Mouse (Mus musculus) MEL-GATA-1-ER (cell line): ENCODE measurements around the gene Gm12169.
"Not testable (repeated sequence)": the region's sequence is repeated elsewhere in the genome, so short reads cannot be mapped to it uniquely, and the experiment has no call there.

ENCODE experiments used
- DNase-seq: peaks from one replicate; pipeline ENCODE4 v3.0.0-alpha.2; 2012; ENCODE audit warnings: low read depth; ENCODE audit errors: extremely low read depth

Gm12169 gene

DNA sequence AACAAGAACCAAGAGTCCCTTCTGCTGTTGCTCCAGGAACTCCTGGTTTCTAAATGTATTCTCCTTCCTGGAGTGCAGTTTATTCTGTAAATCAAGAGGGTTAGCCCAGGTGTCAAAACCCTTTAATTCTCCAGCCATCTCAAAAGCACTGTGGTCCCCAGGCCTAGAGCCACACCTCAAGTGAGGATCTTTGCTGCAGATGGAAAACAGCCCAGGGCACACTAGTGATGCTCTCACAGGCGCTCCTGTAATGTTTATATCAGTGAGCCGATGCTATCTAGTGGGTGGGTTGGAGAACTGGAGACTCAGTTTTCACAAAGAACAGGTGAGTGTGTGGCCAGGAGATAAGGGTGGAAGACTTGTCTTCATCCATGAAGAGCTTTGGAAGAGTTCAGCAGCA, at the start of gene Gm12169:
Gene Gm12169, plus strand, starts transcription at position 301 of the 400 bp plus-strand sequence.
- no peak for DNase-seq

DNA sequence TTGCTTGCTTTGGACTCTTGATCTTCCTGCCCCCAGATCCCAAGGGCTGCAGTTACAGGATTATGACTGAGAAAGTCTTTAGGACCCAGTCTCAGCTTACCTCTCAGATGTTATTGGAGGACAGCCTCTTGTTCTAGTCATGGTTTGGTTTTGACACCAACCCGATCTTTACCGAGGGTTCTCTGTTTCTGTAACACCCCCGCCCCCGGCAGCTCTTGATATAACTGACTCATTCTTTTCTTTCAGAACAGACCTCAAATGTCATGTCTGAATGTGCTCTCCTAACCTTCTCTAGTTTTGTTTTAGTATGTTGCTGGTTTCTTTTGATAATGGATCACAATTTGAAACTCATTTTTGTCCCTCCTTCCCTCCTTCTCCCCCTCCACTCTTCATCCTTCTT, 49.8 kb upstream of the Gm12169 start:
- DNase-seq = no peak

DNA sequence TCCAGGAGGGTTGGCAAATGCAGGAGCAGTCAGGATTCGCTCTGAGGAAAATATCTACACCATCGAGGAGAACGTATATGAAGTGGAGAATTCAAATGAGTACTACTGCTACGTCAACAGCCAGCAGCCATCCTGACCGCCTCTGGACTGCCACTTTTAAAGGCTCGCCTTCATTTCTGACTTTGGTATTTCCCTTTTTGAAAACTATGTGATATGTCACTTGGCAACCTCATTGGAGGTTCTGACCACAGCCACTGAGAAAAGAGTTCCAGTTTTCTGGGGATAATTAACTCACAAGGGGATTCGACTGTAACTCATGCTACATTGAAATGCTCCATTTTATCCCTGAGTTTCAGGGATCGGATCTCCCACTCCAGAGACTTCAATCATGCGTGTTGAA, 44.7 kb upstream of the Gm12169 start:
- DNase-seq = no peak

DNA sequence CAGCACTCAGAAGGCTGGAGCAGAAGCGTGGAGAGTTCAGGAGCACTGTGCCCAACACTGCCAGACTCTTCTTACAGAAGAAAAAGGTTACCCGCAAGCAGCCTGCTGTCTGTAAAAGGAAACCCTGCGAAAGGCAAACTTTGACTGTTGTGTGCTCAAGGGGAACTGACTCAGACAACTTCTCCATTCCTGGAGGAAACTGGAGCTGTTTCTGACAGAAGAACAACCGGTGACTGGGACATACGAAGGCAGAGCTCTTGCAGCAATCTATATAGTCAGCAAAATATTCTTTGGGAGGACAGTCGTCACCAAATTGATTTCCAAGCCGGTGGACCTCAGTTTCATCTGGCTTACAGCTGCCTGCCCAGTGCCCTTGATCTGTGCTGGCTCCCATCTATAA, 43.5 kb upstream of the Gm12169 start:
- no peak for DNase-seq

DNA sequence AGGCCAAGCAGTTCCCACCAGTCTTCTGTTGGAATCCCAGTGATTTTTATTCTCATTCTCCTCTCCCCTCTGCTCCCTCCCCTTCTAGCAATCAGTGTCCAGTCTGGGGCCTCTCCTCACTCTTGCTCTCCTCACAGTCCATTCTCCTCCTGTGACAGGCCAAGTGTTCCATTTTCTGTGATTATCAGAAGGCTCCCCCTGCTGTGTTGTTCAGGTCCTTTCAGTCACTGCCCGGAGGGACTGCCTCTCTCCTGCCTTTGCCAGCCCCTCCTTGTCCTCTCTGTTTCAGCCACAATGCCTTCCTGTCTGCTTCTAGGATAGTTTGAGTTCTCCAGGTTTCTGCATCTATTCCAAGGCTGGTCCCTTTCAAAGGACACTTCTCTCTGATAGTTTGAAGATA, 35.8 kb upstream of the Gm12169 start:
- DNase-seq = no peak

DNA sequence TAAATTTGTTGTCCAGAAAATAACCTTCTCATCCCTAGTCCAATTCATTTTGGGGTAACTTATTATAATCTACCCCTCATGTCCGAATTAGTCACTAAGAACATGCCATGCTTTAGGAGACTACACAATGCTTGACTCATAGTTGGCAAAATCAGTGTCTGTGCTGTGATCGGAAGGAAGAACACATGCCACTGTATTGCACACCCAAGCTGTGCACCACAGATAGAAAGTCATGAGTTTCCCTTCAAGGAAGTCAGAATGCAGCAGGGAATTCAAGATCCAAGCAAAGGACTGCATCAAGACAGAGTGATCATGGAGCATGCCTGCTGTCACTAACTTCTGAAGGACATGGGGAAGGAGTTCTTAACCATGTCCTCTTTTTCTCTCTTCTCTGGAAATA, 35.4 kb upstream of the Gm12169 start:
- DNase-seq = no peak

DNA sequence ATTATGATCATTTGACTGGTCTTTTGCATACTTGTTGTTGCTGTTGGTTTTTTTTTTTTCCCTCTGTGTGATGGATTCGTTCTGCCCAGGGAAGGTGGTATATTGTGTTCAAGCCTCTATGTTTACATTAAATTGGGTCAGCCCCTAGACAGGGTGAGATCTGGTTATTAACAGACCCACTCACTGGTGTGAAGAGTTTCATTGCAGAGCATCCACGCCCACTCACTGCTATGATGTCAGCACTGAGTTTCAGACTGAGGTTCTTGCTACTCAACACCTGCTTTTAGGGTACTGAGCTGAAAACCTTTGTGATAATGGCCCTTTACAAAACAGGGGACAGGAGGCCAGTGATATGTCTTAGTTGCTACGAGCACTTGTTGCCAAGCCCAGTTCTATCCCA, 16.9 kb upstream of the Gm12169 start:
- DNase-seq = no peak

DNA sequence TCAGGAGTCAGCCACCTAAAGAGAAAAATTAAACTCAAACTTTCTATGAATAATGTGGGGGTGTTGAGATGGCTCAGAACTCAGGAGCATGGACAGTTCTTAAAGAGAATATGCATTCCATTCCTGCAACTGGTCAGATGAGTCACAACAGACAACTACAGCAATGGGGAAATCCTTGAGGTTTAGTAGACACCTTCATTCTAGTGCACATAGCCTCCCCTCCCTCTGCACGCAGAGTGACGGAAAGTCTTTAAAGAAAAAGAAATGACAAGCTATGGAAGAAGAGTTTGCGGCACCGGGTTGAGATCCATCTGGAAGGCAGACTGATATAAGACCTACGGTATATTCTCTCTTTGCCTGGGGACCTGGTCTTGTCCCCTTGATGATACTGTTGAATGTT, 14.1 kb upstream of the Gm12169 start:
- DNase-seq = no peak

DNA sequence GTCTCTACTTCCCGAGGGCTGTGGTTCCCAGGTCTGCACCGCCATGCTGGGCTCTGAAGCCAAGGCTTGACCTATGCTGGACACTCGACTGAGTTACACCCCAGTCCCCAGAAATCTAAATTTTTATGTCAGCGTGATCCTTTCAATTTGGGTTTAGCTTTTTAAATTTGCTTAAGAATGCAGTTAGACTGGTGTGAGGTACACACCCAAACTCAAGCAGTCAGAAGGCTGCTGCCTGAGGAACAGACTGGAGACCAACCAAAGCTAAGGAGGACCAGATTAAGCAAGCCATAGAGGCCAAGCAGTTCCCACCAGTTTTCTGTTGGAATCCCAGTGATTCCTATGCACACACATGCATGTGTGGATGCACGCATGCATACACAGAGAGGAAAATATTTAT, 2.7 kb upstream of the Gm12169 start:
- not testable (repeated sequence) for DNase-seq

DNA sequence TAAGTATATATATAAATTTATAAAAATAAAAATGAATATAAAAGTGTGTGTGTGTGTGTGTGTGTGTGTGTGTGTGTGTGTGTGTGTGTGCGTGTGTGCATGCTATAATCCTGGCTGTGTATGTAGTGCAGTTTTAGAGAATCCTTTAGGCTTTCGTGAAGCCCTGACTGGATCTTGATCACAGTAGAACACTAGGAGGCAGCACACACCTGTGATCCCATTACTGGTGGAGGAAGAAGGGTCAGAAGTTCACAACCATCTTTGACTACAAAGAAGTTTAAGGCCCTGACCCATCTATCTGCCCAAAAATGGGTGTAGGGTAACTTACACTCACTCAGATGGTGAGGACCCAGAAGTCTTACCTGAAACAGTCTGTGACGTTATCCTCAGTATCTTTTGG, 1.3 kb upstream of the Gm12169 start:
- no peak for DNase-seq

DNA sequence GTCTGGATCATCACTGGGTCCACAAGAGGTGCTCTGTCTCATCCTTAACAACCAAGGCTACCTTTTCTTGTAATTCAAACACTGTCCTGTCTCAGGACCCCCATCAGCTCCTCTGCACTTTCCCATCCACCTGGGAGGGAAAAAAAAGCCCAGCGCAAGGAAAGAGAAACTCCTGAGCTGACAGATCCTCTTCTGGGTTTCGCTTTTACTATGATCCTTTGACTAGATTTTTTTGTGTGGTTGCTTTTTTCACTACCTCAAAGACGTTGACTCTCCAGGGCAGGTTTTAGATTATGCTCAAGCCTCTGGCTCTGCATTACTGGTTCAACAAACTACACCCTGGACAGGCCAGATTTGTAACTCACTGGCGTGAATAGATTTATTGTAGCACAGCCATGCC, 6.1 kb downstream of the Gm12169 start:
- DNase-seq = no peak

DNA sequence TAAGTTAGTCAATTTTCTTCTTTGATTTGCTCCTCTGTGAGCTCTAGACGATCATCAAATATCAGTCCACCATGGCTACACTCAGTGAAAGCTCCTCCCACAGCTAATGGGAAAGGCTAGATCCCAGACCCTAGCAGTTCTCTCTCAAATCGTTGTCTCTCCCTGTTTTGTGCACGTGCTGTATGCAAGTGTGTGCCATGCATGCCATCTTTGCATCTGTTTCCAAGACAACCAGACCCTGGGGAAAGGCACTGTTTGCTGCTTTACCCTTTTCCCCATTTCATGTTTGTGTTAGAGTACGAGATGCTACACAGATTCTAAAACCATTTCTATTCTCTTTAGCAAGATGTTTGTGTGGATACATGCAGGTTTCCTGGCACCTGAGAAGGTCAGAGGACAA, 13.0 kb downstream of the Gm12169 start:
- DNase-seq = no peak

DNA sequence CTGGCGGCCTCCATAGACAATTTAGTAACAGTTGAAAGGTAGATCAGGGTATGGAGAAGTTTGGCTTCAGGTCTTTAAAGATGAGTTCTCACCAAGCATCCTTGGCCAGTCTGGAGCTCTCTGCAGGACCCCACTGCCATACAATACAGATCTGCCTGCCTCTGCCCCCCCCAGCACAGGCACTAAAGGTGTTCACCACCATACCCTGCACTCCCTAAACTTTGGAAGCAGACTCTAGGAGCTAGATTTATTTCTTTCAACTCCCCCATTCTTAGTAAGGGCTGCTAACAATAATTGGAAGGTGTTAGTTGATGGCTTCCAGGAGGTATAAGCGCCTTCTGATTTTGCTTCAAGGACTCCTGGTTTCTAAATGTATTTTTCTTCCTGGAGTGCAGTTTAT, 19.5 kb downstream of the Gm12169 start:
- DNase-seq = no peak

DNA sequence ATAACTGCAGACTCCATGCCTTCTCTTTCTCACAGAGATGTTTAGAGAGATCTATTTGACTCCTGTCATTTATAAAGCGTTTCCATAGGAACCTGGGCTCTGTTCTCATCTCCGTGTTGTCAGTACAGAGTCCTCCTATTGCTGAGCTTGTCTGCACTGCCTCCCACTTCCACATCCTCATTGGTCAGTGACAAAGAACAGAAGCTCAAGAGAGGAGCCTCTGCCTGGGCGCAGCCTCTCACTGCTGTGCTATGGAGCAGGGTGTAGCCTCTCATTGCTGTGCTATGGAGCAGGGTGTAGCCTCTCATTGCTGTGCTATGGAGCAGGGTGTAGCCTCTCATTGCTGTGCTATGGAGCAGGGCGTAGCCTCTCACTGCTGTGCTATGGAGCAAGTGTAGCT, 25.7 kb downstream of the Gm12169 start:
- no peak for DNase-seq

DNA sequence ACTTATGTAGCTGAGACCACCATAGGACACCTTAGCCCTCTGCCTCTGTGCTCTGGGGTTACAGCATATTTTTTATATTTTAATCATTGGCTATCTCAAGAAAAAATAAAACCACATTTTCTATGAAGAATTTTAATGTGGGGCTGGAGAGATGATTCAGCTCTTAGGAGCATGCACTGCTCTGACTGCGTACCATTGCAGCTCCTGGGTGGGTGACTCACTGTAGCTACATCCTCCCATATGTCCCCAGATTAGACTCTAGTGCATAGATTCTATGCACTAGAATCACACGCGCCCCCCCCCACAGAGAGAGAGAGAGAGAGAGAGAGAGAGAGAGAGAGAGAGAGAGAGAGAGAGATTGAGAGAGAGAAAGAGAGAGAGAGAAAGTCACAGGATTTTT, 28.7 kb downstream of the Gm12169 start:
- DNase-seq = no peak

DNA sequence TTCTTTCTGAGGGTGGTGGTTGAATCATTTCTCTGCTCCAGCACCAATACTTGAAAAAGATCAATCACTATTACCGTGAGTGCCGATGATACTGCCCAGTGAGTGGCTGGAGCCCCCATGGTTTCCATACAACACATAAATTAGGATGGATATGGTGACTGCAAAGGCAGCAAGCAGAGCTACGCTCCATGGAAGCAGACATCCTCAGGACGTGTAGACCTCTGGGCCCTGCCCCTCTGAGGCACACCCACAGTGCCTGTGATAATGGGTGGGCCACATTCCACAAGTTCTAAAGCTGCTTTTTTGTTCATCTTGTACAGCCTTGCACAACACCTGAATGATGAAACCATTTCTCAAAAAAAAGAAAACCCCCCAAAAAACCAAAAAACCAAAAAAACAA, 37.1 kb downstream of the Gm12169 start:
- no peak for DNase-seq

DNA sequence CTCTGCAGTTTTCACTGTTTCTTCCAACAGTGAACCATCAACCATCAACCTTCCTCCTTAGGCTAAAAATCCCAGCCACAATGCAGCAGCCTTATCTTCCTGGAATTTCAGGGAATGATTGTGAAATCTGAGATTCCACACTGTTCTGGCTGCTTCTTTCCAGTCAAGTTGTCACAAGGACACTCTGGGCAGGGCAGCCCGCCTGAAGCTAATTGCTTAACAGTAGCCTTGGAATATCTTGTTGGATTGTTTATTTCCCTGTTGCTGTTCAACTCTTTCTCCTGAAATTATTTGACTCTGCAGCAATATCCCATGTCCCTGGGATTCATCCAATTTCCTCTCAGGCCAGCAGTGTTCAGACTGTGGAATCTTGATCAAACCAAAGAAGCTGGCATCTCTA, 40.7 kb downstream of the Gm12169 start:
- DNase-seq = no peak

DNA sequence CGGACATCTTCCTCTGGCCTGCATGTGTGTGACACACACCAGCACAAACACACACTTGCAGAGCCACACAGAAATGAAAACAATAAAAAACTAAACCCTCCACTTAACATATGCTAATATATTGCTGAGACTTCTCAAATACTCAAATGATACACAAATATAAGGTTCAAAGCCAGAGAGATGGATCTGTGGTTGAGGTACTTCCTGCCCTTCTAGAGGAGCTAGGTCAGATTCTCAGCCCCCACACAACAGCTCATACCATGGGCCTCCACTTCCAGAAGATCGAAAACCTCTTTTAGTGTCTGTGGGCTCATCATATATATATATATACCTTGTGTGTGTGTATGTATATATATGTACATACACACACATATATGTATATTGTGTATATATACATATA, 42.0 kb downstream of the Gm12169 start:
- no peak for DNase-seq

DNA sequence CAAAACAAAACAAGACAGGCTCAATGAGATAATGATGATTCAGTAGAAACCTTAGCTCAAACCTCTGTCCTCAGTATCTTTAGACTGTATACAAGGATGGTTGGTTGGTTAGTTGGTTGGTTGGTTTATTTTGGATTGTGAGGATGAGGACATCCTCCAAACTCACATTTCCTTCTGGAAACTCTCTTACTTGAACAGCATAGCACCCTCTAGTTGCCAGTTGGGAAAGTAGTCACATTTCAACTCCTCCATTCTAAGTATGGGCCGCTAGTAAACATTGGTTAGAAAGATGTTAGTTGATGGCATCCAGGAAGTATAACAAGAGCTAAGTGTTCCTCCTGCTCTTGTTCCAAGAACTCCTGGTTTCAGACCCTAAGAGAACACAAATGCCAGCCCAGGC, 45.1 kb downstream of the Gm12169 start:
- DNase-seq = no peak

DNA sequence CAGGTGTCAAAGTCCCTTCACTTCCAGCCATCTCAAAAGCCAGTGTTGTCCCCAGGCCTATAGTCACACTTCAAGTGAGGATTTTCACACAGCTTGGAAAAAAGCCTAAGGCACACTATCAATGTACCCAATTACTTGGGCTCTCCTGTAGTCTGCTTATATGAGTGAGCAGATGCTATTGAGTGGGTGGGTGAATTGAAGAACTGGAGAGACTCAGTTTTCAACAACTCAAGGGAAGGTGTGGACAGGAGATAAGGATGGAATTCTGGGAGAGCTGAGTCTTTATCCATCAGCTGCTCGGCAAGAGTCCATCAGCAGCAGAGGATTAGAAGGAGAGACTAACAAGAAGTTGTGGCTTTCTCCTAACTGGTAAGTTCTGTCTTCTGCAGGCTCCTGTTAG, 47.3 kb downstream of the Gm12169 start, which contains the start of gene BC053393:
Gene BC053393, plus strand, starts transcription at position 210 of the 400 bp plus-strand sequence.
- DNase-seq = no peak

DNA sequence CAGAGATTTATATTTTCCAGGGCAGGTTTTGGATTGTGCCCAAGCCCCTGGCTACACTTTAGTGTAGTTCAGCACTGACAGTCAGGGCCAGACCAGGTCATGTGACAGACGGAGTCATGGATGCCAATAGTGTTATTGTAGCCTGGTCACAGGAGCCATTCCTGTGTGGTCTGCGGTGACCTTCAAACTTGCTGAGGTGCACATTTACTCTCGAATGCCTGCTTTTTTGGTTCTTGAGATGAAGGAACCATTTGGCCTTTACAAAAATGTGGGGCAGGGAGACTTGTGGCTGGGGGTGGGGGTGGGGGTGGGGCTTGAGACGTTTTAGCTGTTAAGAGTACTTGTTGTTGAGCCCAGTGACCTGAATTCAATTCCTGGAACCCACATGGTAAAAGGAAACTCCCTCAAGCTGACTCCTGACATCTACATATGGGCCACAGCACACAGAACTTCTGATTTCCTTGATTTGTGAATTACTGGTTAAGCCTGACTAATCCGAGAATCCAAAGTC, 54.8 kb downstream of the Gm12169 start:
- DNase-seq = no peak

DNA sequence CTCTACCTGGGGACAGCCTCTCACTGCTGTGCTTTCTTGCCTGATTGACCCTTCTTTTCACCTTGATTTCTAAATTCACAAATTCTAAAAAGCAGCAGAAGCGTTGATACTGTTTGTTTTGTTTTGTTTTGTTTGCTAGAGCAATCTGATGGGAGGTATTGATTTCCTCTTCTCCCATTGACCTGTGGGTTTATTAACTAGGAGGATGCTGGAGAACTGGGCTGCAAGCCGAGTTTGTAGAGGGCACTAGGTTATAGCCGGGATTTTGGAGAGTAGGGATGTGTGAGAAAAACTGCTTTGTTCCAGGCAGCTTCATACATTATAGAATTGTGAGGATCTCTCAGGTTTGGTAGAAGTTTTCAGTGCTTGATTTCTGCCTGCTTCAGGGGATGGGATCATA, 56.4 kb downstream of the Gm12169 start:
- DNase-seq = no peak

DNA sequence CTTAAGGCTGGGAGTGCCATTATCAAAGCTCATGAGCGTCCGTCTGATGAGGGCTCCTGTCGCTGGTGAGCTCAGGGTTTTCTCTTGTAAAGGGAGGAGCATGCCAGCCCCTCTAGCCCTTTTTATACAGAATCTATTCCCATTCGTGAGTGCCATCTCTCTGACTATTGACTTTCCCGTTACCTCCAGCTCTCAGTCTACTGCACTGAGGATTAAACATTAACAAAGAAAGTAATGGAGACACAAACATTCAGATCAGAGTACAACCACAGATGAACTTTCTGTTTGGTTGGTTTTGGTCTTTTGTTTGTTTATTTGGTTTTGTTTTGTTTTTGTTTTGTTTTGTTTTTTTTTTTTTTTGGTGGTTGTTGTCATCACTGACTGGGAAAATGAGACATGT, 58.7 kb downstream of the Gm12169 start:
- DNase-seq = no peak
